Mouse (Mus musculus) CD4-positive helper T cell, adult 2 months (primary cell): ENCODE results near the gene Olfr311.
"Not testable (repeated sequence)": the region's sequence is repeated elsewhere in the genome, so short reads cannot be mapped to it uniquely, and the experiment has no call there.

Experiments
- DNase-seq: peaks from one replicate; pipeline ENCODE4 v3.0.0-alpha.2; 2012; ENCODE audit warnings: low read depth, missing footprints, low spot score

Gene Olfr311

GRCm38 (mm10) chr11:58838951-58839350 is at the start of gene Olfr311:
Olfr311 (plus strand) TSS chr11:58839251.
- DNase-seq = not testable (repeated sequence)

GRCm38 (mm10) chr11:58789532-58789931 is 49.5 kb upstream of the Olfr311 start:
- no peak for DNase-seq

- DNase-seq = no peak
These were observed 49.0 kb upstream of the Olfr311 start for GRCm38 (mm10) chr11:58790053-58790452.

GRCm38 (mm10) chr11:58790646-58791045 is 48.4 kb upstream of the Olfr311 start:
- DNase-seq = no peak

GRCm38 (mm10) chr11:58795856-58796255 is 43.2 kb upstream of the Olfr311 start:
- DNase-seq = no peak

- DNase-seq = no peak
These were observed 42.2 kb upstream of the Olfr311 start for GRCm38 (mm10) chr11:58796850-58797249.

- no peak for DNase-seq
These were observed 39.3 kb upstream of the Olfr311 start for GRCm38 (mm10) chr11:58799747-58800146.

GRCm38 (mm10) chr11:58801558-58802228 is 37.4 kb upstream of the Olfr311 start, which contains the start of gene Fam183b:
Fam183b (minus strand) TSS chr11:58801960.
- no peak for DNase-seq

GRCm38 (mm10) chr11:58803871-58804270 is 35.2 kb upstream of the Olfr311 start:
- DNase-seq = no peak

GRCm38 (mm10) chr11:58804393-58804792 is 34.7 kb upstream of the Olfr311 start:
- no peak for DNase-seq

- no peak for DNase-seq
These were observed 27.1 kb upstream of the Olfr311 start for GRCm38 (mm10) chr11:58812001-58812400.

- DNase-seq = not testable (repeated sequence)
These were observed 24.4 kb upstream of the Olfr311 start, which contains the start of gene Olfr313 for GRCm38 (mm10) chr11:58814700-58815099. Olfr313 (plus strand) TSS chr11:58815000.

GRCm38 (mm10) chr11:58815676-58816075 is 23.4 kb upstream of the Olfr311 start:
- no peak for DNase-seq

- not testable (repeated sequence) for DNase-seq
These were observed 10.1 kb upstream of the Olfr311 start, which contains the start of gene Olfr312 for GRCm38 (mm10) chr11:58828937-58829336. Olfr312 (plus strand) TSS chr11:58829237.

- peak; percentile 8 for DNase-seq
These were observed 9.3 kb upstream of the Olfr311 start for GRCm38 (mm10) chr11:58829764-58830163.

GRCm38 (mm10) chr11:58832541-58832940 is 6.5 kb upstream of the Olfr311 start:
- peak; percentile 27 for DNase-seq

GRCm38 (mm10) chr11:58846919-58847461 is 7.9 kb downstream of the Olfr311 start, which contains the start of gene Gm12258:
Gm12258 (plus strand) TSS chr11:58847158.
- peak; percentile 97 for DNase-seq

- no peak for DNase-seq
These were observed 8.6 kb downstream of the Olfr311 start for GRCm38 (mm10) chr11:58847636-58848035.

GRCm38 (mm10) chr11:58849731-58850130 is 10.7 kb downstream of the Olfr311 start:
- no peak for DNase-seq

- DNase-seq = no peak
These were observed 21.7 kb downstream of the Olfr311 start for GRCm38 (mm10) chr11:58860744-58861143.

GRCm38 (mm10) chr11:58867039-58867953 is 28.2 kb downstream of the Olfr311 start, which contains the start of gene 2810021J22Rik:
2810021J22Rik (plus strand) TSS chr11:58867216.
- DNase-seq = peak; percentile 88

GRCm38 (mm10) chr11:58867954-58868330 is 28.9 kb downstream of the Olfr311 start:
- DNase-seq = no peak
